Mouse (Mus musculus): ENCODE measurements around the gene Nepn. TPM values are rescaled to one million over a fixed set of nuclear protein-coding genes. Genes with fewer than 3 reads are reported as not detected.

Nepn gene
- total RNA-seq, 4 experiments from 2014 or later = not detected

DNA sequence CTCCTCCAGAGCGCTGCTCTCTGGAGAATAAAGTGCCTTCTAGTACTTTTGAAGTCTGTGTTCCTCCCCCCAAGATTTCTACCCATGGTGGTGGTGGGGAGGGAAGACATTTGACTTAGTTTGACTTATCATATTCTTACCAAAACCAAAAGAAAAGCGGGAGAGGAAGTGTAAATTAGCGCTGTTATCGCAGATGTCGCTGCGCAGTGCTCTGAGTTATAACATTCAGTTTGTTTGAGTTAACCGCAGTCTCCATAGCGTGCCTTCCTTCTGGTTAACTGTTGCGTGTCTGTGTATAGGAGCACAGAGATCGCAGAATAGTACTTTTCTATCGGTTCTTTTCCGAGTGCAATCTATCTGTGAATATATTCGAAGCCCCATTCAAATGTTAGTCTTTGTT lies 16.4 kb downstream of the Nepn start:
- DNase-seq (ENCODE audit: low spot score in 2 of 2) = no peak

DNA sequence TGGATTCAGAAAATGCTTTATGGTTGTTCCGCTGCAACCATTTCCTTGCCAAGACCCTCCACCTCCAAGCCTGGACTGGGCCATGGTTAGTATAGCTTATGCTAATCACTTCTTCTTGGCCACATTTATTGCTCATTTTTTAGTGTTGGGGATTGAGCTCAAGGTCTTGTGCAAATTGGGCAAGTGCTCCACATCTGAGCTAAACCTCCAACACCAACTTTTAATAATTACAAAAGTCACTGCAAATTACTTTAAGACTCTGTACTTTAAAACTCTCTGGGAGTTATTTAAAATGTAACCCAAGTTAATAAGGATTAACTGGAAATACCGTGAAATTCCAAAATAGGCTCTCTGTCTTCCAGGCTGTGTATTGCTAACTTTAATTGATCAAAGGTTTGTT lies 18.8 kb downstream of the Nepn start:
- no peak for DNase-seq (ENCODE audit: low spot score in 2 of 2)

DNA sequence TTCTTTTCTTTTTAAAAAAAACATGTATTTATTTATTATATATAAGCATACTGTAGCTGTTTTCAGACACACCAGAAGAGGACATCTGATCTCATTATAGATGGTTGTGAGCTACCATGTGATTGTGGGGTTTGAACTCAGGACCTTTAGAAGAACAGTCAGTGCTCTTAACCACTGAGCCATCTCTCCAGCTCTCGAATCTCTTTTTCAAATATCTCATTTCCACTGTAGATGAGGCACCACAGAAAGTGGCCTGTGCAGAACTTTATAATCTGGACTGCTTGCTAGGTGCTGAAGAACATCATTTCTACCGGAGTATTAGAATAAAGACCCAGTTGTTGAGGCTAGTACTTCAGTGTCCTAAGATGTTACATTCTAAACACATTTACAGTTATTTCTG lies 26.2 kb downstream of the Nepn start:
- no peak for DNase-seq (ENCODE audit: low spot score in 2 of 2)

DNA sequence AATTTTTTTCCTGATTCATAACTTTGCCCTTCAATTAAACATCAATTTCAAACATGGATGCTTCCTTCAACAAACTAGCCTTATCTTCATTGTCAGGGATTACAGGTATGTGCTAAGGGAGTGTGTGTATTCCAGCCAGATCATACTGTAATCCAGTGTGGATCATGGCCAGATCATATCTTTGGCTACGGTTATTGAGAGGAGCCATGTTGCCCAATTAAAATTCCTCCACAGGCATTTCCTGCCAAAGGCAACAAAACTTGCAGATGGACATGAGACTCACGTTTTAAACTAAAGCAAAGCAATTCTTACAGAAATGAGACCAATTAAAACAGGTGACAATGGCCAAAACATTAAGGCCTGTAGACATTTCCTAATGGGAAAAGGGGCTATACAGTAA lies 27.7 kb downstream of the Nepn start:
- no peak for DNase-seq (ENCODE audit: low spot score in 2 of 2)

DNA sequence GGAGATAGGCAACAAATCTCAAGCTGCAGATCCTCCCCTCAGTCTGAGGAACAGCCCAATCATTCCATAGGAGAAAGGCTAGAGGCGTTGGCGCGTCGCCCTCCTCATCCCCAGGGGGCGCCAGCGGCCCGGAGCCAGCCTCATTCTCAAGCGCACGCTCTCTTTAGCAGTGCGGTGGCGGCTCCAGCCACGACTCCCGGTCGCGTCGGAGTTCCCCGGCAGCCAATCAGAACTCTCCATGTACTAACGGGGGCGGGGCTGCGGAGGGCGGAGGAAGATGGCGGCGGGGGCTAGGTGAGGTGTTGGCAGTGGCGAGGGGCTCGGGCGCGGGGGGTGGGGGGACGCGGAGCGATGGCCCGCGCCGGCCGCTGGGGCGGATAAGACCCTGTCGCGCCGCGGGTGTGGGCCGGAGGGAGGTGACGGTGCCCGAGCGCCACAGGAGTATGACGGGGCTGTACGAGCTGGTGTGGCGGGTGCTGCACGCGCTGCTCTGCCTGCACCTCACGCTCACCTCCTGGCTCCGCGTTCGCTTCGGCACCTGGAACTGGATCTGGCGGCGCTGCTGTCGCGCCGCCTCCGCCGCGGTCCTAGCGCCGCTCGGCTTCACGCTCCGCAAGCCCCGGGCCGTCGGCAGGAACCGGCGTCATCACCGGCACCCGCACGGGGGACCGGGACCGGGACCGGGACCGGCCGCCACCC lies 28.7 kb downstream of the Nepn start, which contains the start of gene Nus1:
Gene Nus1, plus strand, starts transcription at position 249 of the 699 bp plus-strand sequence.
- DNase-seq (ENCODE audit: low spot score in 2 of 2) = peak; percentile 95 to 96

DNA sequence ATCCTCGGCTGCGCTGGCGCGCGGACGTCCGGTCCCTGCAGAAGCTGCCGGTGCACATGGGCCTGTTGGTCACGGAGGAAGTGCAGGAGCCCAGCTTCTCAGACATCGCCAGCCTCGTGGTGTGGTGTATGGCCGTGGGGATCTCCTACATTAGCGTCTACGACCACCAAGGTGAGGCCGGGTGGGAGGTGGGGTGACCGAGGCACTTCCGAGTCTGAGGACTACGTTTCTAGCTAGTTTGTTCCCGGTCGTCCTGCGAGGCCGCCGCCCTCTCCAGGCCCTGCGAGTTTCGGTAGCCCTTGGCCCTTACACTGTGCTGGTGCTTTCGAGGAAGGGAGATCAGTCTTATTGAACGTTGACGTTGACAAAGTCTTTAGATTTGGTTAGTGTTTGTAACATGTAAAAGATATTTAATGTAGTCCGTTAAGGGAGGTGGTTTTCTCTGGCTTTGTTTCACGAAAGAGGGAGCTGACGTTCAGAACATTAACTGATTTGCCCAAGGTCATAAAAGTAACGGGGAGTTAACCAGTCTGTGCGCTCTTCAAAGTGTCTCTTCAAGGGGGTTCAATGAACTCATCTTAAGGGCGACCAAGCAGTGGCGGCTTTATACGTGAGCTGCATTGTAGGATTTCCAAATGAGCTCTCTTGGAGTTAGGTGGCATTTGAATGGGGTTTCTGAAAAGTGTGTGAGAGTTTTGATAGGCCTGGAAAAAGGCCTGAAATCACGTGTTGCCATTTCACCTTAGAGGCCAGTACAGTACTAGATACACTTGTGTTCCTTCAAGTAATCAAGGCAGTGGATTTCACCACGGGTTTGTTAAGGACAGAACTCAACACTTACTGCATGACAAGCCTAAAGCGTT lies 29.5 kb downstream of the Nepn start:
- peak in 1 of 2 experiments; percentile 25 for DNase-seq (ENCODE audit: low spot score in 2 of 2)

DNA sequence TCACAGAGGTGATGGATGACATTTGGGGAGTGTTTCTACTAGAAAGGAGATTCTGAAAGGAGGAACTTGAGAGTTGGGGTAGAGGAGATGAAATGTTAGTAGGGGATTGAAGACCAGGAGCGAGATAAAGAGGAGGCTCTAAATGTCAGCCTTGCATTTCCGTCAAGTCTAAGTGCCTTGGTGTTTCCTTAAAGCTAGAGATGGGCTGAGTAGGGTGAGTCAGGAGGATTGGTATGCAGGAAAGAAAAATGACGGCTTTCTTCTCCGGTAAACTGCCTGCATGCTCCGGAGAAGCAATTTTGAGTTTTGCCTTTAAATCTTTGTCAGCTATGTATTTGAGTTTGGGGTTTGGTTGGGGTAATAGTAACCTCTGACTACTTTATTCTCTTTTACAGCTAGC lies 30.2 kb downstream of the Nepn start:
- DNase-seq (ENCODE audit: low spot score in 2 of 2) = no peak

DNA sequence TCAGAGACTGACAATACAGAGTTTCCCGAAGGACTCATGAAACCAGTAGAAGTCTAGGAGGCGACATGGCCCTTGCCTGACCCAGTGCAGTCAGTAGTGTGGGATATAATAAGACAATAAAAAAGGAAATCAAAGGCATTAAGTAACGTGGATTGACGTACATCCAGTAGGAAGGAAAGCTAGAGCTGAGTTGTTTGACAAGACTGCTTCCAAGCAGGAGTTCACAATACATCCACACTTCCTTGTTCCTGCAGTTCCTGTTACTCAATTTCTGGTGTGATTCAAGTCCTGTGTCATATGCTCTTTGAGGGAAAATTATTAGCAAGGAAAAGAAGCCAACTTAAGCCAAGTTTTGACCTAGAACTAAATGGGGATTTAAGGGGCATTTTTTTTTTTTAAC lies 30.6 kb downstream of the Nepn start:
- no peak for DNase-seq (ENCODE audit: low spot score in 2 of 2)

DNA sequence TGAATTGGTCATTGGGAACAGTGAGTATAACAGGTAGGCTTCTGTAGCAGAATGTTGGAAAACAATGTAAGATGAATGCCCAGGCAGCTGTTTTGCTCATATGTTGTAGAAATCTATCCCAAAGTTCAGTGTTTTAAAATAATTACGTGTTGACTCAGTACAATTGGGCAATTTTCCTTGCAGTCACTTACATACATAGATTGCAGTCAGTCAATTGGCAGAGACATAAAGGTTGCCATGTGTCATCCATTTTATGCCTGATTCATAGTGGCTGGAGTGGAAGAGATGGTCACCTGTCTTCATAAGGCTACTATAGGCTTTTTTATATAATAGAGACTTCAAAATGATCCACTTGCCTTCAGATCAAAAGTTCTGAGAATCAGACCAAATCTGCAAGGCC lies 31.8 kb downstream of the Nepn start:
- DNase-seq (ENCODE audit: low spot score in 2 of 2) = no peak

DNA sequence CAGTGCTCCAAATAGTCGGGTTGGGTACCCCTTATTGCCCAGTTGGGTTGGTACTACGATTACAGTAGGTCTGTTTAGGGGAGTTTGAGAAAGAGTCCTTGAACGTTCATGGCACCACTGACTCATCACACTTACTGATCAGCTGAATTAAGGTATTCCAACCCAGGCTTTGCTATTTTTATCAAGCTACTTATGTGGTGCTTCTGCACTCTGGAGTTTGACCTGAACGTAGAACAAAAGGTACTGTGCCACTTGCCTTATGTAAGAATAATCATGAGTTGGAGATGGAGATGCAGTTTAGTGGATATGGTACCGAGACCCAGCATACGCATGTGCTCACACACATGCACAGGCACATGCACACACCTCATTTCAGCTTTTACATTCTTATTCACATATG lies 32.9 kb downstream of the Nepn start:
- no peak for DNase-seq (ENCODE audit: low spot score in 2 of 2)

DNA sequence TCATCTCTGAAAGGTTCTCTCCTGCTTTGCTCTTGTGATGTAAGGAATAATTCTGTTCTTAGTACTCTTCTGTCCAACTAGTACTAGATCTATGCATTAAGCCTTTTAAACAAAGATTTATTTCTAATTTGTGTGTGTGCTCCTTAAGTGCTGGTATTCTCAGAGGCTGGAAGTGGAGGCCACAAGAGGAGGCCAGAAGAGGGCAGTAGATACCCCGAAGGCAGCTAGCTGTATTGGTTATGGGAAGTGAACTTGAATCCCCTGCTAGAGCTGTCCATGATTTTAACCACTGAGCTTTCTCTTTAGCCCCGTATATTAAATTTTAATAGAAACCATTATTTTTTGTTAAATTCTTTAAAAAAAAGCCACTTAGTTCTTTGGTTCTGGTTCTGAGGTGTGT lies 34.3 kb downstream of the Nepn start:
- DNase-seq (ENCODE audit: low spot score in 2 of 2) = no peak

DNA sequence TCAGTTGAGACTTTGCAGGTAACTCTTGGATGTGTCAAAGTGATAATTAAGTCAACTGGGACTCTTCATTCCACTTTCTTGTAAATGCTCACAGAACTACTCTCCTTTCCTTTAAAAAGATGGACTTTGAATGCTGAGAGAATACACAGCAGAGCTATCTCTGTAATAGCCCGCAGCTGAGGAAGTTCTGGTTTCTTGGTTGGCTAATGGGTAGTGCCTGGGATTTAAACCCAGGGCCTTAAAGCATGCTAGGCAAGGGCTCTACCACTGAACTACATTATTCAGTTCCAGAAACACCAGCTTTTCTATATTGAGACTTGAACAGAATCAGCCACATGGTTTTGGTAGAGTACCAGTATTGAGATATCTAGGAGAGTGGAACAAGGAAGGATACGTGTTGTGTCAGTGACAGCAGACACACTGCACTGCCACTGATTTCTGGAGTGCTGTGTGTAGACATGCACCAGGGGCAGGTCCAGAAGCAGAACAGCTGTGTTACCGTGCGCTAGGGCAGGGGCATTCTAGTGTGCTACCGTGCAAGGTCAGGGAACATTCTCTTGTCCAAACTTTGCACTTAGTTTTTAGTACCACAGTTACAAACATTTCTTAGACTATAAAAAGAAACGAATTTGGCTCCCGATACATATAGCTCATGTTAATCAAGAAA lies 37.7 kb downstream of the Nepn start:
- no peak for DNase-seq (ENCODE audit: low spot score in 2 of 2)

DNA sequence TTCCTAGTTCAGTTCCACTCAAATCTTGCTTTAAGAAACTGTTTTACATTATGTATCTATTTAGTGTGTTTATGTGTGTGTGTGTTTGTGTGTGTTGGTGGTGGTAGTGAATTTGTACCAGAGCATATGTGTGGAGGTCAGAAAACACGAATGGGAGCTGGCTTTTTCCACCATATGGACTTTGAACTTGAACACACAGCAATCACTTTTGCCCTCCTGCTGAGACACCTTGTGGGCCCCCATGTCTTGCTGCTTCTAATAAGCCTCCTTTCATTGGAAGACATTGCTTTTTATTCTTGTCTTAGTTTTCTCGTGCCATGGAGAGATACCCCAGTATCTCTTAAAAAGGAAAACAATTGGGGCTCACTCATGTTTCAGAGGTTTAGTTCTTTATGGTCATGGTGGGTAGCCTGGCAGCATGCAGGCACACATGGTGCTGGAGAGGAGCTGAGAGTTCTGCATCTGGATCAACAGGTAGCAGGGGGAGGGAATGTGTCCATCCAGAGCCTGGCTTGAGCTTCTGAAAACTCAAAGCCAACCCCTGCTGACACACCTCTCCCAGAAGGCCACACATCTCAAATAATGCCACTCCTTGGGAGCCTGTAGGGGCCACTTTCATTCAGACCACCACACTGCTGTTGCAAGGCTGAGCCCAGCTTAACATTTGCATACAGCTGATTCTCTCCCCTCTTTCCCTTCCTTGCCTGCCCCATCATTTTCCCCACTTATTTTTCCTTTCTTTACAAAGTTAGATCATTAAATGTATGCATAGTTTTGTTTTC lies 39.1 kb downstream of the Nepn start:
- DNase-seq (ENCODE audit: low spot score in 2 of 2) = no peak

DNA sequence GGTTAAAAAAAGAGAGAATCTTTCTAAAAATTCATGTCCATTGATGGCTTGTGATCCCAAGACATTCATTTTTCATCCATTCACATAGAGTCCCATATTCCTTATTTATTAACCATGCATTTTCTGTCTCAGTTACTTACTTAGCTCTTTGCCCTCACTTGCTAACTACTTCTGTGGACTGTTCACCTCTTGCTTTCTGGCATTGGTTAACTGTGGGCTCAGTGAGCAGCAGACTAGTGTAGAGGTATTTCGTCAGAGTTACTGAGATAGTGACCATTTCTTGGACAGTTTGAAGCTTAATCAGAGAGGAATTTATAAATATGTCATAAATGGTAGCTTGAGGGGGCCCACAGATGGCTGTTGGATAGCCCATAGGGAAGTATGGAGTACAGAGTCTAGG lies 42.2 kb downstream of the Nepn start:
- DNase-seq (ENCODE audit: low spot score in 2 of 2) = no peak

DNA sequence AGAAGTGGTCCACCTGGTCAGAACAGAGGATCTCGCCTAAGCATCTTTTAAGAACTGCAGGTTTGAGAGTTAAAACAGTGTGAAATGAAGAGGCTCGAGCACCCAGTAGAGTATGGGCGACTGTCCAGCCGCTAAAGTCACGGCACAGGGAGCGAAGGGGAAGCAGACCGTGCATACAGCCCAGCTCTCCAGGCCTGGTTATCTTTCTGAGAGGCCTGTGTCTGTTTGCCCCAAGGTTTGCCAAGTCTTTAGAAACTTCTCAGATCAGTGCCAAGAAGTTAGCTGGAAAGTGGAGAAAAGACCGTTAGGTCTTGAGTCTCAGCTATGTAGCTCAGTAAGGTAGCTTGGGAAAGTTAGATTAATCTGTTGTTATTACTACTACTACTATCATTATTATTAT lies 46.1 kb downstream of the Nepn start:
- no peak for DNase-seq (ENCODE audit: low spot score in 2 of 2)

Other genes with a start within 250 kb of the Nepn start
- gene Ros1, start 193.7 kb upstream of the Nepn start, total RNA-seq (2022) = under 1 TPM in 1 of 4 experiments, not detected in 3; 0.05 TPM
- 1 to 10 TPM; 6.8 to 8.2 (median 7.7) TPM for gene Dcbld1, start 155.4 kb upstream of the Nepn start, total RNA-seq (2022)
- not detected for gene Gm26741, start 30.2 kb upstream of the Nepn start, total RNA-seq (2022)
- gene Gopc, start 6.8 kb upstream of the Nepn start, total RNA-seq (2022) = 10 to 100 TPM; 35.3 to 40.5 (median 39.4) TPM
- gene Nus1, start 28.6 kb downstream of the Nepn start, total RNA-seq (2022) = 10 to 100 TPM; 55.9 to 75.5 (median 64.1) TPM

Measured in layer of hippocampus, adult 8-10 months (tissue).